Mouse (Mus musculus): ENCODE measurements around the gene Ttc3. TPM values are rescaled to one million over a fixed set of nuclear protein-coding genes. Genes with fewer than 3 reads are reported as not detected.

Ttc3 gene
- polyA plus RNA-seq (2015; fragmentation: Nextera tagmentation; extraction: Ambion mirVana): 889 and 920 TPM in 2 replicates

GRCm38 (mm10) chr16:94370173-94370914, at the start of gene Ttc3:
Gene Ttc3, plus strand, starts transcription at chr16:94370618.
- H3K27me3 ChIP-seq (replicated peaks; ENCODE audit: control insufficient read depth, insufficient read depth, low read length): no peaks in the 10 kb centered on the region
- no peaks in the 10 kb centered on the region for H3K9me3 ChIP-seq (ENCODE audit: control insufficient read depth, low read length)
- H3K4me3 ChIP-seq (ENCODE audit: low read length): peak within 1 kb of the TSS; percentile 89
- no peaks in the 10 kb centered on the region for H3K36me3 ChIP-seq (ENCODE audit: control insufficient read depth, insufficient read depth, low read length)
- H3K4me1 ChIP-seq (ENCODE audit: control insufficient read depth, insufficient read depth, low read depth, low read length): peaks cover 33% of the 10 kb centered on the region
- peak; percentile 81 for ATAC-seq
- WGBS: under 1% methylated on average over 73 of the region's 79 CpGs
- H3K27ac ChIP-seq (ENCODE audit: low read depth, low read length): peak within 1 kb of the TSS; percentile 100
- peak within 1 kb of the TSS; percentile 82 for H3K4me2 ChIP-seq (ENCODE audit: low read length)
- peak within 1 kb of the TSS; percentile 100 for H3K9ac ChIP-seq (ENCODE audit: low read depth, low read length)

DNA sequence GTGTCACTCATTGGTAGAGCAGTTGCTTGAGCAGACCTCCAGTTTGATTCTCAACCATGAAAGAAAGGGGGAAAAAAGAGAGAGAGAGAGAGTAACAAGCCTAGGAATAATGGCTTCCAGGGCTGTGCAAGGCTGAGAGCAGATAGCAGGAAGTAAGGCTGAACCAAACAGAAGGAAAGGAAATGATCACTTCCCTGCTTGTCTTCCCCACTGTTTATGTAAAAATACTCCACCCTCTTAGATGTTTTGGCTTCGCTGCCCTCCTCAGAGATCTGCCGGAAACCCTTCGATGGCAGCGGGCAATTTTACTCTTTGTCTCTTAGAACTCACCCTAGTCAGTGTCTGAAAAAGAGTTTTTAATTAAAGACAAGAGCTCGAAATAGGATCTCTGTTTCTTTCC, 46.7 kb upstream of the Ttc3 start:
- no peak overlapping the region for H3K4me3 ChIP-seq (ENCODE audit: low read length)
- ATAC-seq: no peak
- H3K9me3 ChIP-seq (ENCODE audit: control insufficient read depth, low read length): no peaks in the 10 kb centered on the region
- no peaks in the 10 kb centered on the region for H3K36me3 ChIP-seq (ENCODE audit: control insufficient read depth, insufficient read depth, low read length)
- H3K27ac ChIP-seq (ENCODE audit: low read depth, low read length): no peak overlapping the region
- 74% methylated on average over 5 of the region's 5 CpGs for WGBS
- H3K4me2 ChIP-seq (ENCODE audit: low read length): no peak overlapping the region
- peaks cover 10% of the 10 kb centered on the region for H3K4me1 ChIP-seq (ENCODE audit: control insufficient read depth, insufficient read depth, low read depth, low read length)
- H3K9ac ChIP-seq (ENCODE audit: low read depth, low read length): no peak overlapping the region
- peaks cover 6% of the 10 kb centered on the region for H3K27me3 ChIP-seq (replicated peaks; ENCODE audit: control insufficient read depth, insufficient read depth, low read length)

- peaks cover 9% of the 10 kb centered on the region for H3K27me3 ChIP-seq (replicated peaks; ENCODE audit: control insufficient read depth, insufficient read depth, low read length)
- H3K4me2 ChIP-seq (ENCODE audit: low read length): no peak overlapping the region
- no peak for ATAC-seq
- no peaks in the 10 kb centered on the region for H3K9me3 ChIP-seq (ENCODE audit: control insufficient read depth, low read length)
- no peaks in the 10 kb centered on the region for H3K36me3 ChIP-seq (ENCODE audit: control insufficient read depth, insufficient read depth, low read length)
- no peak overlapping the region for H3K9ac ChIP-seq (ENCODE audit: low read depth, low read length)
- no peak overlapping the region for H3K4me3 ChIP-seq (ENCODE audit: low read length)
- peaks cover 11% of the 10 kb centered on the region for H3K4me1 ChIP-seq (ENCODE audit: control insufficient read depth, insufficient read depth, low read depth, low read length)
- H3K27ac ChIP-seq (ENCODE audit: low read depth, low read length): no peak overlapping the region
- WGBS: 85% methylated on average over 3 of the region's 3 CpGs
Observed at GRCm38 (mm10) chr16:94326008-94326407, 44.4 kb upstream of the Ttc3 start.

- no peak within 1 kb of the TSS for H3K27ac ChIP-seq (ENCODE audit: low read depth, low read length)
- H3K27me3 ChIP-seq (replicated peaks; ENCODE audit: control insufficient read depth, insufficient read depth, low read length): peaks cover 9% of the 10 kb centered on the region
- H3K4me1 ChIP-seq (ENCODE audit: control insufficient read depth, insufficient read depth, low read depth, low read length): peaks cover 11% of the 10 kb centered on the region
- H3K4me2 ChIP-seq (ENCODE audit: low read length): peak within 1 kb of the TSS; percentile 67
- peak within 1 kb of the TSS; percentile 42 for H3K4me3 ChIP-seq (ENCODE audit: low read length)
- no peaks in the 10 kb centered on the region for H3K36me3 ChIP-seq (ENCODE audit: control insufficient read depth, insufficient read depth, low read length)
- peak; percentile 40; the same call in 1 of the 2 replicates for ATAC-seq
- H3K9me3 ChIP-seq (ENCODE audit: control insufficient read depth, low read length): no peaks in the 10 kb centered on the region
- 1% methylated on average over 63 of the region's 63 CpGs for WGBS
- H3K9ac ChIP-seq (ENCODE audit: low read depth, low read length): peak within 1 kb of the TSS; percentile 45
Observed at GRCm38 (mm10) chr16:94327781-94328711, 42.4 kb upstream of the Ttc3 start, which contains the start of gene Ripply3. Gene Ripply3, plus strand, starts transcription at chr16:94328420.

- Histone ChIP-seq H3K36me3 (ENCODE audit: control insufficient read depth, insufficient read depth, low read length) (no peaks in the 10 kb centered on the region), H3K4me3 (ENCODE audit: low read length) (peak overlapping the region; percentile 42), H3K4me2 (ENCODE audit: low read length) (peak overlapping the region; percentile 67), H3K4me1 (ENCODE audit: control insufficient read depth, insufficient read depth, low read depth, low read length) (peaks cover 11% of the 10 kb centered on the region), H3K27ac (ENCODE audit: low read depth, low read length) (no peak overlapping the region), H3K27me3 (replicated peaks; ENCODE audit: control insufficient read depth, insufficient read depth, low read length) (peaks cover 9% of the 10 kb centered on the region), H3K9me3 (ENCODE audit: control insufficient read depth, low read length) (no peaks in the 10 kb centered on the region), H3K9ac (ENCODE audit: low read depth, low read length) (no peak overlapping the region)
- no peak for ATAC-seq
- 10% methylated on average over 25 of the region's 25 CpGs for WGBS
Observed at GRCm38 (mm10) chr16:94328881-94329867, 41.2 kb upstream of the Ttc3 start.

DNA sequence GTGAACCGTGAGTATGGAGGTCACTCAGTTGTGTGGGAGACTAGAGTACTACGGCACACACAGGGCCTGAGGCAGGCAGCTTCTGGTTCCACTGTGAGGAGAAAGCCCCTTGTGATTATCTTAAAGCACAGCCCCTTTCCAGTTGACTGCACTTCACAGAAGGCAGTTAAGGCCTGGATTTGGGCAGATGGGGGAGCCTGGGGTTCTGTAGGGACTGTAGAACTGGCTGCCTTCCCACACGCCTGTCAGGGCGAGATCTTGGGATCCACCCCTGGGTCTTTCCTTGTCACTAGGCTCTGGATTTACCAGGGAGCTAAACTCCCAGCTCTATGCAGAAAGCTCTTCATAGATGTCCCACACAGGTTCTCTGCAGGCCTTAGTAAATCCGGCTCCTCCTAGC, 40.0 kb upstream of the Ttc3 start:
- no peaks in the 10 kb centered on the region for H3K9me3 ChIP-seq (ENCODE audit: control insufficient read depth, low read length)
- ATAC-seq: 0 out of 2 replicates have a peak, but pooled peaks have one; percentile 27
- no peak overlapping the region for H3K4me2 ChIP-seq (ENCODE audit: low read length)
- no peak overlapping the region for H3K9ac ChIP-seq (ENCODE audit: low read depth, low read length)
- peaks cover 11% of the 10 kb centered on the region for H3K4me1 ChIP-seq (ENCODE audit: control insufficient read depth, insufficient read depth, low read depth, low read length)
- no peak overlapping the region for H3K27ac ChIP-seq (ENCODE audit: low read depth, low read length)
- whole genome bisulfite sequencing: 52% methylated on average over 5 of the region's 5 CpGs
- no peaks in the 10 kb centered on the region for H3K36me3 ChIP-seq (ENCODE audit: control insufficient read depth, insufficient read depth, low read length)
- H3K27me3 ChIP-seq (replicated peaks; ENCODE audit: control insufficient read depth, insufficient read depth, low read length): peaks cover 9% of the 10 kb centered on the region
- H3K4me3 ChIP-seq (ENCODE audit: low read length): no peak overlapping the region

DNA sequence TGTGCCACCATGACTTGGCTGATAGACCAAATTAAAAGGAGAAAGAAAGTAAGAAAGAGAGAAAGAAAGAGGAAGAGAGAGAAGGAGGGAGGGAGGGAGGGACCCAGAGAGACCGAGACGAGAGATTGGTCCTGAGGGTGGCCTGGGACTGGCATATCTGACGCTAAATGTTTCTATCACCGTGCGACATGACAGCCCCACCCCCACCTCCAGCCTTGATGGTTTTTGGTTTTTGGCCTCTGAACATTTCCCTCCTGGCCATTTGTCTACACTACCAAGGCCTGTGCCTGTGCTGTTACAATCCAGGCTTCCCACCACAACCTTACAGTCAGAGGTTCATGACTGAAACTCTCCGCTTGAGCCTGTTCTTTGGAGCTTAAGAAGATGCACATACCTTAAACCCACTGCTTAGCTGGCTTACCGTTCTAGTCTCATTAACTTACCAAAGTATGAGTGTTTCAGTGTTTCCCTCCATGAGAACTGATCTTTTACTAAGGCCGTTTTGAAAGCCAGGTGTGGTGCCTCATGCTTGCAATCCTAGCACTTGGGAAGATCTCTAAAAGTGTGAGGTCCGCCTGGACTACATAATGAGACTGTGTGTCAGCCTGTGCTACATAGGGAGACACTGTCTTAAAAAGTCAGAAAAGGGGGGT, 39.1 kb upstream of the Ttc3 start:
- Histone ChIP-seq H3K4me1 (ENCODE audit: control insufficient read depth, insufficient read depth, low read depth, low read length) (peaks cover 11% of the 10 kb centered on the region), H3K9ac (ENCODE audit: low read depth, low read length) (no peak overlapping the region), H3K9me3 (ENCODE audit: control insufficient read depth, low read length) (no peaks in the 10 kb centered on the region), H3K27me3 (replicated peaks; ENCODE audit: control insufficient read depth, insufficient read depth, low read length) (peaks cover 9% of the 10 kb centered on the region), H3K4me3 (ENCODE audit: low read length) (no peak overlapping the region), H3K4me2 (ENCODE audit: low read length) (no peak overlapping the region), H3K27ac (ENCODE audit: low read depth, low read length) (no peak overlapping the region), H3K36me3 (ENCODE audit: control insufficient read depth, insufficient read depth, low read length) (no peaks in the 10 kb centered on the region)
- ATAC-seq: no peak
- WGBS: 79% methylated on average over 9 of the region's 9 CpGs

DNA sequence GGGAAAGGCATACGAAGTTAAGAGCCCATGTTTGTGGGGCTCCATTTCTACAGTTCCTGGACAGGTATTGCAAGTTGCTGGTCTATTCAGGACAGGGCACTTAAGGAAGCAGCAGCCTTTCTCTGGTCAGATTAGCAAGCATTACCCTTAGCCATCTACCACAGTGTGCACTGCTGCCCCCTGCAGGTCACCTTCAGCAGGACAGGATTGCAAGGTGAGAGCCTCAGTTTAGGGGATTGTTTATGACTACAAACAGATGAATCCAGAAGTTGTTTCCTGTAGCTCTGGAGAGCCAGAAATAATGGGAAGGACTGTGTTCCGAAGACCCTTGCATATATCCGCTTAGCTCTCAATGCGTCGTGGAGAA, 38.5 kb upstream of the Ttc3 start:
- Histone ChIP-seq H3K9me3 (ENCODE audit: control insufficient read depth, low read length) (no peaks in the 10 kb centered on the region), H3K36me3 (ENCODE audit: control insufficient read depth, insufficient read depth, low read length) (no peaks in the 10 kb centered on the region), H3K4me2 (ENCODE audit: low read length) (no peak overlapping the region), H3K4me1 (ENCODE audit: control insufficient read depth, insufficient read depth, low read depth, low read length) (peaks cover 11% of the 10 kb centered on the region), H3K4me3 (ENCODE audit: low read length) (no peak overlapping the region), H3K27me3 (replicated peaks; ENCODE audit: control insufficient read depth, insufficient read depth, low read length) (peaks cover 8% of the 10 kb centered on the region), H3K27ac (ENCODE audit: low read depth, low read length) (no peak overlapping the region), H3K9ac (ENCODE audit: low read depth, low read length) (no peak overlapping the region)
- ATAC-seq: no peak
- WGBS: 56% methylated on average over 5 of the region's 5 CpGs
